Mouse (Mus musculus) liver, adult 2 months (tissue): Measurements from ENCODE around the gene Phf21a.

Source experiments
- CTCF ChIP-seq: fragments of 200-500 bp; IDR thresholded peaks from 2 replicates; pipeline ENCODE4 v1.5.1; 2011; ENCODE audit warnings: low read depth, low read length, control low read depth
- POLR2A ChIP-seq: fragments of 200-500 bp; IDR thresholded peaks from 2 replicates; pipeline ENCODE4 v1.6.1; 2011; ENCODE audit warnings: low read length, control low read depth; ENCODE audit not compliant: insufficient read depth; ENCODE audit errors: extremely low read depth

DNA sequence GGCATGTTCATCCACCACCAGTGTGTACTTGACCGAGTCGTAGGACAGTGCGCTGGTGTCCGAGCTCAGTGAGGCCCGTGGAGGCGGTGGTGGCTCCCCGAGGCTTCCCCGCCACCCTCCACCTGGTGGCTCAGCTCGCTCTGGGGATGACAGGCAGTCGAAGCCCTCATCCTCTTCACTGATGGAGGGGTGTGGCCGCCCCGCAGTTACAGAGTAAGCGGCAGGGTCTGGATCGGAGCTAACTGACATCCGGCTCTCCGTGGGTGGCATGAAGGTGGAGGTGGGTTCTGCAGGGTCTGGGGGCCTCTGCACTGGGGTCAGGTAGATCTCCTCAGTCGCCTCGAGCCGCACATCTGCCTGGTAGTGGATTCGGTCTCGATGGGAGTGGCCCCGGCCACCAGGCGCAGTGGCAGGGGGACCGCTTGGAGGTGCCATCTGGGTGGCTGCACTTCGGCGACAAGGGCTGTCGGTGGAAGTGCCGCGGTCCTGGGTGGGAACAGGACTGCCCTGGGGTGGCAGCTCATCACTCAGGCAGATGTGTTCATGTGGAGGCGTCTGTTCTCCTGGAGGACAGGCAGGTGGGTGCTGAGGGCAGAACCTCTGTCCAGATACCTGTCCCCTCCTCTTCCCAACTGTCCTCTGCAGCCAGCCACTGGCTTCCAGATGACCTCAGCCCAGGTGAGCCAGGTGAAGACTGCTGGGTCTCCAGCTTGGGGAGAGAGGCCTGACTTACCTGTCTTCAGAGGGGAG is 294.1 kb downstream of the Phf21a start:
- TF ChIP-seq CTCF, result no peak
- no peak for TF ChIP-seq POLR2A
